Mouse (Mus musculus) brown adipose tissue, adult 24 weeks (tissue): ENCODE data around the gene Slx1b. TPM values are rescaled to one million over a fixed set of nuclear protein-coding genes. Genes with fewer than 3 reads are reported as not detected.
"Not testable (repeated sequence)": the region's sequence is repeated elsewhere in the genome, so short reads cannot be mapped to it uniquely, and the experiment has no call there.

Source experiments
- H3K27ac ChIP-seq: fragments of 200-500 bp; replicated peaks from 2 replicates; pipeline ENCODE4 v1.5.1; 2012; ENCODE audit warnings: low read depth, mild to moderate bottlenecking, low read length
- H3K4me1 ChIP-seq: fragments of 200-500 bp; 2 replicates; pipeline ENCODE4 v1.6.1; 2012; ENCODE audit warnings: low read length, mixed read lengths; ENCODE audit not compliant: control insufficient read depth, insufficient read depth, insufficient read length
- H3K4me3 ChIP-seq: fragments of 200-500 bp; 2 replicates; pipeline ENCODE4 v1.5.1; 2012; ENCODE audit warnings: low read depth, mild to moderate bottlenecking, low read length, moderate library complexity; ENCODE audit not compliant: insufficient read depth
- polyA plus RNA-seq: library from polyadenylated mRNA; stranded (reverse); fragments of >200 nt; gene quantifications from 2 replicates; pipeline ENCODE4 v1.2.4, GENCODE M21; 2012; ENCODE audit not compliant: missing spikeins, insufficient read depth, insufficient read length

The Slx1b gene
- polyA plus RNA-seq: 4.0 and 5.8 TPM in 2 replicates

GRCm38 (mm10) chr7:126695631-126696207, at the start of gene Slx1b:
TSS of gene Slx1b (minus strand) at chr7:126695784.
- Histone ChIP-seq H3K27ac (peak within 1 kb of the TSS; percentile 83), H3K4me3 (peak within 1 kb of the TSS; percentile 82), H3K4me1 (peaks cover 2% of the 10 kb centered on the region; the same call in 1 of the 2 replicates)

- Histone ChIP-seq H3K4me1 (no peaks in the 10 kb centered on the region), H3K27ac (no peak overlapping the region), H3K4me3 (no peak overlapping the region)
Observed at GRCm38 (mm10) chr7:126741964-126742482, 46.4 kb upstream of the Slx1b start.

- no peak overlapping the region for H3K27ac ChIP-seq
- no peak overlapping the region for H3K4me3 ChIP-seq
- H3K4me1 ChIP-seq: no peaks in the 10 kb centered on the region
Observed at GRCm38 (mm10) chr7:126741452-126741851, 45.9 kb upstream of the Slx1b start.

GRCm38 (mm10) chr7:126740977-126741376, 45.4 kb upstream of the Slx1b start:
- Histone ChIP-seq H3K4me3 (no peak overlapping the region), H3K27ac (no peak overlapping the region), H3K4me1 (no peaks in the 10 kb centered on the region)

- H3K27ac ChIP-seq: no peak overlapping the region; the same call in 1 of the 2 replicates
- no peaks in the 10 kb centered on the region for H3K4me1 ChIP-seq
- no peak overlapping the region for H3K4me3 ChIP-seq
Observed at GRCm38 (mm10) chr7:126740132-126740735, 44.6 kb upstream of the Slx1b start.

- H3K27ac ChIP-seq: no peak overlapping the region; the same call in 1 of the 2 replicates
- H3K4me1 ChIP-seq: no peaks in the 10 kb centered on the region
- H3K4me3 ChIP-seq: no peak overlapping the region
Observed at GRCm38 (mm10) chr7:126739551-126739950, 44.0 kb upstream of the Slx1b start.

- Histone ChIP-seq H3K4me3 (no peak overlapping the region), H3K4me1 (no peaks in the 10 kb centered on the region), H3K27ac (no peak overlapping the region)
Observed at GRCm38 (mm10) chr7:126736122-126736521, 40.5 kb upstream of the Slx1b start.

GRCm38 (mm10) chr7:126730256-126730789, 34.7 kb upstream of the Slx1b start:
- H3K4me1 ChIP-seq, H3K4me3 ChIP-seq, H3K27ac ChIP-seq: not testable (repeated sequence)

GRCm38 (mm10) chr7:126725667-126726066, 30.1 kb upstream of the Slx1b start:
- no peak overlapping the region for H3K27ac ChIP-seq
- no peaks in the 10 kb centered on the region for H3K4me1 ChIP-seq
- H3K4me3 ChIP-seq: no peak overlapping the region

- no peak overlapping the region for H3K4me3 ChIP-seq
- no peak overlapping the region for H3K27ac ChIP-seq
- no peaks in the 10 kb centered on the region for H3K4me1 ChIP-seq
Observed at GRCm38 (mm10) chr7:126725077-126725476, 29.5 kb upstream of the Slx1b start.

- H3K4me3 ChIP-seq: no peak overlapping the region
- no peaks in the 10 kb centered on the region for H3K4me1 ChIP-seq
- no peak overlapping the region for H3K27ac ChIP-seq
Observed at GRCm38 (mm10) chr7:126721635-126722034, 26.1 kb upstream of the Slx1b start.

GRCm38 (mm10) chr7:126718787-126719337, 23.3 kb upstream of the Slx1b start:
- Histone ChIP-seq H3K4me3 (no peak overlapping the region), H3K27ac (no peak overlapping the region), H3K4me1 (no peaks in the 10 kb centered on the region)

GRCm38 (mm10) chr7:126717566-126717965, 22.0 kb upstream of the Slx1b start:
- Histone ChIP-seq H3K27ac (no peak overlapping the region), H3K4me3 (no peak overlapping the region), H3K4me1 (no peaks in the 10 kb centered on the region)

- Histone ChIP-seq H3K4me1 (no peaks in the 10 kb centered on the region), H3K27ac (no peak overlapping the region), H3K4me3 (no peak overlapping the region)
Observed at GRCm38 (mm10) chr7:126715679-126716078, 20.1 kb upstream of the Slx1b start.

GRCm38 (mm10) chr7:126711910-126712309, 16.3 kb upstream of the Slx1b start:
- no peaks in the 10 kb centered on the region for H3K4me1 ChIP-seq
- H3K27ac ChIP-seq: no peak overlapping the region
- no peak overlapping the region for H3K4me3 ChIP-seq
